Mouse (Mus musculus): Measurements from ENCODE around the gene Map2k4.

DNA sequence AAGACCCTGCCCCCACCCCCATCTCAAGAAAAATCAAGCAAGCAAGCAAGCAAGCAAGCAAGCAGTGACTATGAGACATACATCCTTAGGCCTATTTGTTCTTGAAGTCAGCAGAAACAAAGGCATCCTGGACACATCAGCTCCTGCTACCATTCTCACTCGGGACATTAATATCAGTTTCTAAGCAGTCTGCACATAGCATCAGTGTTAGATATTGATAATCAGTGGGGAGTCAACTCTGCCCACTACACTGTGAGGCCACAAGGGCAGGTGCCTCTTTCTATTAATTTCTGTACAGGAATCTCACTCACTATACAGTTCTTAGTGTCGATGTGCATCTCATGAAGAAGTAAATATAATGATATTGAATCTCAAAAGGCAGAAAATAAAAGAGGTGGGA lies 14.6 kb downstream of the Map2k4 start:
- no peak for TF ChIP-seq POLR2A (IDR thresholded peaks at IDR 0.05; ENCODE audit: borderline replicate concordance, extremely low read depth, low read depth, low read length)
- TF ChIP-seq CTCF (IDR thresholded peaks at IDR 0.05; ENCODE audit: insufficient read depth, low read length) = no peak

Data from lung, adult 2 months (tissue).